Mouse (Mus musculus): ENCODE measurements around the gene Mup12. TPM values are rescaled to one million over a fixed set of nuclear protein-coding genes. Genes with fewer than 3 reads are reported as not detected.
"Not testable (repeated sequence)": the region's sequence is repeated elsewhere in the genome, so short reads cannot be mapped to it uniquely, and the experiment has no call there.

The Mup12 gene
- not detected in 2 replicates for polyA plus RNA-seq (2016; fragmentation: Nextera tagmentation; extraction: Ambion mirVana)

DNA sequence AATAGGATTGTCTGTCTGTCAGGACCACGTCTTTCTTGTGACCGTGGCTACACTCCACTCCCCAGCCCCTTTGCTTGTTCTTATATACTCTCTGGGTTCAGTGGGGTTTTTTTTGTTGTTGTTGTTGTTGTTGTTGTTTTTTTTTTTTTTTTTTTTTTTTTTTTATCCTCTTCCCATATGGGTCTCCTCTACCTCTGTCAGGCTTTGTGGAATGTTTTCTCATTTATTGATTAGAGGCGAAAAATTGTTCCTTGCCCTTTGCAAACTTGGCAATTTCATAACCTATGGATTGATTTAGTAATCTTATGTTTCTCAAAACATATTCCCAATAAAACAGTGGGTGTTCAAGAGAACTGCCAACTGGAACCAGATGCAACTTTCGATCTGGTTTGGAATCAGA is at the start of gene Mup12:
TSS of gene Mup12 (minus strand) at position 101 of the 400 bp plus-strand sequence.
- ATAC-seq (ENCODE audit: insufficient number of reproducible peaks, insufficient read depth, low FRiP score, low TSS enrichment, low read depth): not testable (repeated sequence)

More for the DNA sequence above, at the start of gene Mup12:
- not testable (repeated sequence) for H3K4me3 ChIP-seq (replicated peaks); H3K4me2 ChIP-seq; H3K36me3 ChIP-seq; H3K4me1 ChIP-seq (replicated peaks); H3K27me3 ChIP-seq; H3K27ac ChIP-seq; H3K9ac ChIP-seq (replicated peaks); H3K9me3 ChIP-seq
- WGBS: 95% methylated on average over 3 of the region's 4 CpGs

Other genes starting within 250 kb of the Mup12 start
- not detected in 2 replicates for gene Mup1, start 239.4 kb downstream of the Mup12 start, polyA plus RNA-seq (2016; fragmentation: Nextera tagmentation; extraction: Ambion mirVana)
- gene Mup10, start 159.1 kb downstream of the Mup12 start, polyA plus RNA-seq (2016; fragmentation: Nextera tagmentation; extraction: Ambion mirVana): 0.58 TPM in 1 of 2 replicates, not detected in the other
- not detected in 2 replicates for gene Mup11, start 78.9 kb downstream of the Mup12 start, polyA plus RNA-seq (2016; fragmentation: Nextera tagmentation; extraction: Ambion mirVana)
- gene Mup22, start 80.1 kb upstream of the Mup12 start, polyA plus RNA-seq (2016; fragmentation: Nextera tagmentation; extraction: Ambion mirVana): 0.48 and 0.70 TPM in 2 replicates

All from limb, embryonic 12.5 days (tissue).